Mouse (Mus musculus): ENCODE data around the gene Ccr10. TPM values are rescaled to one million over a fixed set of nuclear protein-coding genes. Genes with fewer than 3 reads are reported as not detected.

Gene Ccr10
- total and polyA plus RNA-seq, 3 experiments: 0.14 TPM; not detected in 2

DNA sequence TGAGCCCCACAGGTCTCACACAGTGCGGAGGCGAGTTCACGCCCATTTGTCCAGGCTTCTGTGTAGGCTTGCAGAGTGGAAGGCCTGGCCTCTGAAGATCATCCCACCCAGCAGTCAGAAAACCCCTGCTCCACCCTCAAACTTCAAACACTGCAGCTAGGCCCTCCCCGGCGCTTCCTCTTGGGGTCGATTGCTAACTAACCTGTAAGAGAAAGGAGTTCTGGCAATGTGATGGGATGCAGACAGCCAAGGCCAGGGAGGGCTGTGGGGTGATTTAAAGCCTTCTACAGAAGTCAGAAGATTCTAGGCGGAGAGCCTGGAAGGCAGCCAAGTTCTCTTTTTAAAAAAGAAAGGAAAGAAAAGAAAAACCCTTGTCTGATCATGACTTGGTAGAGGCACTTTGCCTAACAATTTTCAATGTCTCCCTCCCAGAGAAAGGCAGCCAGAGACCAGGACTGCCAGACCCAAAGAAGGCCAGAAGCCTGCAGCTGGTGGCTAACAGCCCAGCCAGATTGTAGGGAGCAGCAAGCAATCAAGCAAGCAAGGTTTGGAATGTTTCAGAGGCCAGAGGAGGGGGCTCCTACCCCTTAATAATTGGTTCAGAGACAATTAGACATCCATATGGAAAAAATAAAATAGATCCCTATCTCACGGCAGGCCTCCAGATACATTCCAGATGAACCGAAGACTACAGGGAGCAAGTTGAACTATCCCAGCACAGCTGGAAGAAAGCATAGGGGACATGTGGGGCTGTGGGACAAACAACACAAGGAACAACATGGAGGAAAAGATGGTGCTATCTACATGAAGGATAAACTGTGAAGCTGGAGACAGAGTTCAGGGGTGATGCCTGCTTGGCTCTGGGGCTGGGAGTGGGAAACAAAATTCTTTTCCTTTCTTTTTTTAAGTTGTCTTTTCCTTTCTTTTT lies 25.8 kb downstream of the Ccr10 start:
- Histone ChIP-seq H3K27me3 (ENCODE audit: control insufficient read depth, insufficient read depth, low read length) (no peaks in the 10 kb centered on the region), H3K79me2 (replicated peaks; ENCODE audit: control insufficient read depth, insufficient read depth, low read length) (no peaks in the 10 kb centered on the region), H3K4me3 (no peak overlapping the region), H3K9ac (ENCODE audit: low read depth, low read length) (no peak overlapping the region), H3K27ac (peak overlapping the region; percentile 54), H3K4me1 (ENCODE audit: control insufficient read depth, insufficient read depth, low read length) (no peaks in the 10 kb centered on the region), H3K36me3 (ENCODE audit: control insufficient read depth, insufficient read depth, low read length) (no peaks in the 10 kb centered on the region)
- TF ChIP-seq POLR2A (IDR thresholded peaks at IDR 0.05; ENCODE audit: insufficient read depth, low read depth, low read length) (no peak), EP300 (IDR thresholded peaks at IDR 0.05; ENCODE audit: insufficient read depth, low read depth, low read length) (no peak), CTCF (IDR thresholded peaks at IDR 0.05) (no peak)
- DNase-seq: peak; percentile 53 to 59
- 56% methylated on average over 9 of the region's 9 CpGs for WGBS
- intact Hi-C loops (cut with DNase I): no loop called here

DNA sequence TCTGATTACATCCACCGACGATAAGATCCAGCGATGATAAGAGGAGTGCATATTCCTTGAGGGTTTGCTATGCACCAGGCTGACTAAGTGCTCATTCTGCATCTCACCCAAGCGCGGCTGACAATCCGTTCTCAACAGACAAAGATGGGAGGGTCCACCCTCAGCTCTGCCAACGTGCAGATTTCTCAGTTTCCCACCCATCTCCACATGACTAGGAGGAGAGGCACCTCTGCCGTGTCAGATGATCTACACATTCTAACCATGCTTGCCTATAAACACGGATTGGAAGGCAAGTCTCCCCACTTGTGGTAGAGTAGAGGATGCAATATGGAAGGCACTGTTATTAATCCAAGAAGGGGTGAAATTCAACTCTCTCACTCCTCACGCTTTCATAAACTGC lies 26.5 kb downstream of the Ccr10 start:
- H3K4me3 ChIP-seq: no peak overlapping the region
- no peaks in the 10 kb centered on the region for H3K27me3 ChIP-seq (ENCODE audit: control insufficient read depth, insufficient read depth, low read length)
- intact Hi-C loops (cut with DNase I): no loop called here
- H3K4me1 ChIP-seq (ENCODE audit: control insufficient read depth, insufficient read depth, low read length): no peaks in the 10 kb centered on the region
- no peak overlapping the region for H3K9ac ChIP-seq (ENCODE audit: low read depth, low read length)
- WGBS: 81% methylated on average over 10 of the region's 10 CpGs
- no peaks in the 10 kb centered on the region for H3K36me3 ChIP-seq (ENCODE audit: control insufficient read depth, insufficient read depth, low read length)
- peak overlapping the region; percentile 54 for H3K27ac ChIP-seq
- no peak for TF ChIP-seq CTCF (IDR thresholded peaks at IDR 0.05)
- TF ChIP-seq POLR2A (IDR thresholded peaks at IDR 0.05; ENCODE audit: insufficient read depth, low read depth, low read length): no peak
- no peak for TF ChIP-seq EP300 (IDR thresholded peaks at IDR 0.05; ENCODE audit: insufficient read depth, low read depth, low read length)
- H3K79me2 ChIP-seq (replicated peaks; ENCODE audit: control insufficient read depth, insufficient read depth, low read length): no peaks in the 10 kb centered on the region
- no peak for DNase-seq

DNA sequence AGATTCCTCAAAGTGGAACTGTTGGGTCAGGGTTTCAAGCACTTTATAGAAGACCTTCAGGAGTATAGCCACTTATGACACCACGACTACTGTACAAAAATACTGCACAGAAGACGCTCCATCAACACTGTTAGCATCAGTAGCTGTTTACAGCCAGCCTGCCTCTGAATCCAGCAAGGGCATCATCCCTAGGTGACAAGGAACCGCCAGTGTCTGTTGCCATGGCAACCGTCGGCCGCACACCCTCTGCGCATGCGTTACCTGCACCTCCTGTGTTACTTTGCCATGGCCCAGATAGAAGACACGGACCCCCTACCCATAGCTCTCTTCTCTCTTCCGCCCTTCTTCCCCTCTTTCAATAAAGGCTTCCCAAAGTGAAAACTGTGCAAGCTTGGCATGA lies 28.9 kb downstream of the Ccr10 start:
- no peak overlapping the region for H3K4me3 ChIP-seq
- H3K79me2 ChIP-seq (replicated peaks; ENCODE audit: control insufficient read depth, insufficient read depth, low read length): no peaks in the 10 kb centered on the region
- H3K27ac ChIP-seq: no peak overlapping the region
- WGBS: 56% methylated on average over 10 of the region's 10 CpGs
- H3K36me3 ChIP-seq (ENCODE audit: control insufficient read depth, insufficient read depth, low read length): no peaks in the 10 kb centered on the region
- intact Hi-C loops (cut with DNase I): no loop called here
- no peak for DNase-seq
- no peaks in the 10 kb centered on the region for H3K27me3 ChIP-seq (ENCODE audit: control insufficient read depth, insufficient read depth, low read length)
- H3K9ac ChIP-seq (ENCODE audit: low read depth, low read length): no peak overlapping the region
- no peaks in the 10 kb centered on the region; the same call in 1 of the 2 replicates for H3K4me1 ChIP-seq (ENCODE audit: control insufficient read depth, insufficient read depth, low read length)
- no peak for TF ChIP-seq POLR2A (IDR thresholded peaks at IDR 0.05; ENCODE audit: insufficient read depth, low read depth, low read length)
- no peak for TF ChIP-seq CTCF (IDR thresholded peaks at IDR 0.05)
- no peak for TF ChIP-seq EP300 (IDR thresholded peaks at IDR 0.05; ENCODE audit: insufficient read depth, low read depth, low read length)

DNA sequence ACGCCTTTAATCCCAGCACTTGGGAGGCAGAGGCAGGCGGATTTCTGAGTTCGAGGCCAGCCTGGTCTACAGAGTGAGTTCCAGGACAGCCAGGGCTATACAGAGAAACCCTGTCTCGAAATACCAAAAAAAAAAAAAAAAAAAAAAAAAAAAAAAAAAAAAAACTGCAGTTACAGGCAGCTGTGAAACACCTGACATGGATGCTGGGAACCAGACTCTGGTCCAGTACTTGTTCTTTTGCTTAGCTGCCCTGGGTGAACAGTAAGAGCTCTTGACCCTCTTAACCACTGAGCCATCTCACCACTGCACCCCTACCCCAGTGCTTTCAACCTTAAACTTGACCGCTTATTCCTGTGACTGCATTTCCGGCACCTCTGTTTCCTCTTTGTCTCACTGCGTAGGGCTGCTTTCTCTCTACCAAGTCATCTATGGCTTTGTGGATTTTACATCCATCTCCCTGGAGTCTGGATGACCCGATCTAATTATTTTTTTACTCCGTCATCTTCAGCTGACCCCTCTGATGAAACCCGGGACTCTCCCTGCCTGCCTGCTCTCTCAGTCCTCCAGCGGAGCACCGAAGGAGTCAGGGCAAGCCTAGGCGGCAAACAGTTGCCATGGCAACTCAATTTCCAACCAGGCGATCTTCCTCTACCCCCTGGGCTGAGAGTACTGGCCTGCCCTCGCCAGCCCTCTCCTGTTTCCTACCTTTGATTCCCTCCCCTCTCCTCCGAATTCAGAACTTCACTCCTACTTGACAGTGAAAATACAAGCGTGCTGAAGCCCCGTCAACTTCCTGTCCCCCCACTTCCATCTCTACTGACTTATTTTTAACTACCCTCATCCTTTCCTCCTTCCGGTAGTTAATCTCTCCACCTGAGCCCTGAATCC lies 31.7 kb downstream of the Ccr10 start:
- Histone ChIP-seq H3K9ac (ENCODE audit: low read depth, low read length) (no peak overlapping the region), H3K79me2 (replicated peaks; ENCODE audit: control insufficient read depth, insufficient read depth, low read length) (no peaks in the 10 kb centered on the region), H3K36me3 (ENCODE audit: control insufficient read depth, insufficient read depth, low read length) (no peaks in the 10 kb centered on the region), H3K4me1 (ENCODE audit: control insufficient read depth, insufficient read depth, low read length) (peaks cover 3% of the 10 kb centered on the region), H3K27me3 (ENCODE audit: control insufficient read depth, insufficient read depth, low read length) (no peaks in the 10 kb centered on the region), H3K4me3 (peak overlapping the region; percentile 24; the same call in 1 of the 2 replicates), H3K27ac (no peak overlapping the region)
- WGBS: 31% methylated on average over 18 of the region's 19 CpGs
- intact Hi-C loops (cut with DNase I): no loop called here
- no peak for TF ChIP-seq EP300 (IDR thresholded peaks at IDR 0.05; ENCODE audit: insufficient read depth, low read depth, low read length)
- TF ChIP-seq CTCF (IDR thresholded peaks at IDR 0.05): no peak
- no peak for TF ChIP-seq POLR2A (IDR thresholded peaks at IDR 0.05; ENCODE audit: insufficient read depth, low read depth, low read length)
- DNase-seq: no peak

DNA sequence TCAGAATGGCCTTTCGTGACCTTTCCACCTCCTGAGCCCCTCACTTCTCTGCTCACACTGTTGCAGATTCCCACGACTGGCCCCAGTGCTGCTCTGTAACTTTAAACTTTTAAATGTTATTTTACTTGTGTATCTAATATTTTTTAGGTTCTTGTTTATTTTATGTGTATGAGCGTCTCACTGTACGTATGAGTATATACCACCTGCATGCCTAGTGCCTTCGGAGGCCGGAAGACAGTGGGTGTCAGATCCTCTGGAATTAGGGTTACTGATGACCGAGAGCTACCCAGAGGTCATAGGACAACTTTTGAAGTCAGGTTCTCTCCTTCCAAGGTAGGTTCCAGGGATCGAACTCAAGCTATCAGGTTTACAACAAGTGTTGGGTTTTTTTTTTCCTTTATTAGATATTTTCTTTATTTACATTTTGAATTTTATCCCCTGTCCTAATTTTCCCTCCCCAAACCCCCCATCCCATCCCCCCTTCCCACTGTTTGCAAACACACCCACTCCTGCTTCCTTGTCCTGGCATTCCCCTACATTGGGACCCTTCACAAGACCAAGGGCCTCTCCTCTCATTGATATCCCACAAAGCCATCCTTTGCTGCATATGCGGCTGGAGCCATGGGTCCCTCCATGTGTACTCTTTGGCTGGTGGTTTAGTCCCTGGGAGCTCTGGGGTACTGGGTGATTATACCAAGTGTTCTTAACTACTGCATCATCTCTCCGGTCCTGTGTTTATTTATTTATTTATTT lies 32.9 kb downstream of the Ccr10 start:
- no peak for DNase-seq
- Histone ChIP-seq H3K4me1 (ENCODE audit: control insufficient read depth, insufficient read depth, low read length) (peaks cover 3% of the 10 kb centered on the region), H3K36me3 (ENCODE audit: control insufficient read depth, insufficient read depth, low read length) (no peaks in the 10 kb centered on the region), H3K4me3 (no peak overlapping the region), H3K27me3 (ENCODE audit: control insufficient read depth, insufficient read depth, low read length) (no peaks in the 10 kb centered on the region), H3K79me2 (replicated peaks; ENCODE audit: control insufficient read depth, insufficient read depth, low read length) (no peaks in the 10 kb centered on the region), H3K27ac (no peak overlapping the region), H3K9ac (ENCODE audit: low read depth, low read length) (no peak overlapping the region)
- 94% methylated on average over 10 of the region's 10 CpGs for WGBS
- intact Hi-C loops (cut with DNase I): no loop called here
- TF ChIP-seq POLR2A (IDR thresholded peaks at IDR 0.05; ENCODE audit: insufficient read depth, low read depth, low read length) (no peak), CTCF (IDR thresholded peaks at IDR 0.05) (no peak), EP300 (IDR thresholded peaks at IDR 0.05; ENCODE audit: insufficient read depth, low read depth, low read length) (no peak)

Measured in heart, adult 2 months (tissue).